Mouse (Mus musculus): Measurements from ENCODE around the gene Npepl1.

- TF ChIP-seq CTCF (IDR thresholded peaks at IDR 0.05; ENCODE audit: low read depth, low read length), result no peak
- no peak for TF ChIP-seq GATA1 (IDR thresholded peaks at IDR 0.05; ENCODE audit: borderline replicate concordance, low read length)
These were observed 34.3 kb upstream of the Npepl1 start, which contains the start of gene Stx16 for GRCm38 (mm10) chr2:174075673-174076432.
